Mouse (Mus musculus): ENCODE measurements around the gene Zfp668.

The Zfp668 gene

DNA sequence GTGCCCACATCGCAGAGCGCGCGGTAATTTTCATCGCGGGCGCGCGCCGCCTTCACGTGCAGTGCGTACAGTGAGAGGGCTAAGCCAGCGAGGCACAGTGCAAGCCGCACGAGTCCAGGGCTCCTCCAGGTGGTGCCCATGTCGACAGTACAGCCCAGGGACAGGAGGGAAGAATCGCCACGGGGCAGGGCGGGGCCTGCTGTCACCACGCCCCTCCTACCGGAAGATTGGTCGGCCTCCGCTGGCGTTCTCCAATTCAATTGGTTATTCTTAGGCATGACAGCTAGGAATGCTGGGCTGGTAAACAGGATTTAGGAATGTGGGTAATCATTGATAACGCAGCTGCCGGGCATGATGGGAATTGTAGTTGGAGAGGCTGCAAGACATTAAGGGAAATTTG lies 18.8 kb upstream of the Zfp668 start, which contains the start of the genes Gm21974 and Vkorc1:
Gene Gm21974 (minus strand): TSS at position 13 of the 400 bp plus-strand sequence.
Gene Vkorc1 (minus strand): TSS at position 176 of the 400 bp plus-strand sequence.
- peak; percentile 93 for DNase-seq (ENCODE audit: low read depth, low spot score)

DNA sequence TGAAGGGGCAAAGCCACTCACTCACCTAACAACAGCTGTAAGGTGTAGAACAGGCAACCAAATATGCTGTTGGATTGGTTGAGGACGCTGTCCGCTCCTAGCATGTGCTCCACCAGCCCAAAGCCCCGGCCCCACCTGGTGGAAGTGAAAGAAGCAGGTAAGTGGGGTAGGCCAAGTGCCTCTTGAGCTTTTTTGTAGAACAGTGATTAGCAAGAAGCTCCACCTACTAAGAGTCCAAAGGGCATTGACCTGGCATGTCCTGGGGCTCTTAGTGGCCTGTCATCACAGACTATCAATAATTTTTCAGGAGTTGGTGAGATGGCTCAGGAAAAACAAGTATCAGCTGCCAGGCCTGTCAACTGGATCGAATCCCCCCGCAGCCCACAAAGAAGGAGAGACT lies 17.9 kb upstream of the Zfp668 start:
- DNase-seq (ENCODE audit: low read depth, low spot score): no peak

DNA sequence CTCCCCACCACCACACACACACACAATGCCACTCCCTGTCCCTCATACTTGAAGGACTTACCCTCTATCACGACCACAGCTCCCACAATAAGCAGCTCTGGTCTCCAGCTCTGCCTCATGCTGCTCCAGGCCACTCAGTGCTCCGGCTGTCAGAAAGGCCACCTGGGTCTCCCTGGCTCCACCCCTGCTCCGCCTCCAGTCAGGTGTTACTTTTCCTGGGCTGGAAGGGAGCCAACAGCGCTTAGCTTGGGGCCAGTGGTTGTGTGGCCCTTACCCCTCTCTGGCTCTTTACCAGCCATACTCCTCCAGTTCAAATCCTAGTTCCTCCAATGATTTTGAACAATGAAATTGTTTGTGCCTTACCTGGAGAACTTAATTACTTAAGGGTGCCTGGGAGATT lies 14.2 kb upstream of the Zfp668 start, which contains the start of gene Prss53:
Gene Prss53 (minus strand): TSS at position 173 of the 400 bp plus-strand sequence.
- no peak for DNase-seq (ENCODE audit: low read depth, low spot score)

DNA sequence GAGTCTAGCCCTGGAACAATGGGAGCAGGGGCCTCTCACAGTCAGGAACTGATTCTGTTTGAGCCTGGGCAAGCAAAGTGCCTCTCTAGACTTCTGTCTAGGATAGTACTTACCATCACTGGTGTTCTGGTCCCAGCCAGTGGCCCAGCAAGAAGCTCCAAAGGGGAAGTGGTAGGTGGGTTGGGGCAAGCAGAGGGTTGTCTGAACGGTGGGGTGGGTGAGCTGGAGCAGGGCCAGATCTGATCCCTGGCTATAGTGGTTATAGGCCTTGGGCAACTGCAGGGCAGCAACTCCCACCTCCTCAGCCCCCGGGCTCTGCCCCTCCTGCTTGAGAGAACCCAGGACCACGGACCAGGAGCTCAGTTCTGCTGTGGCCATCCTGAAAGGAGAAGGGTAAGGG lies 12.2 kb upstream of the Zfp668 start:
- no peak for DNase-seq (ENCODE audit: low read depth, low spot score)

GRCm38 (mm10) chr7:127887781-127888180 lies 11.2 kb upstream of the Zfp668 start:
- DNase-seq (ENCODE audit: low read depth, low spot score): no peak

DNA sequence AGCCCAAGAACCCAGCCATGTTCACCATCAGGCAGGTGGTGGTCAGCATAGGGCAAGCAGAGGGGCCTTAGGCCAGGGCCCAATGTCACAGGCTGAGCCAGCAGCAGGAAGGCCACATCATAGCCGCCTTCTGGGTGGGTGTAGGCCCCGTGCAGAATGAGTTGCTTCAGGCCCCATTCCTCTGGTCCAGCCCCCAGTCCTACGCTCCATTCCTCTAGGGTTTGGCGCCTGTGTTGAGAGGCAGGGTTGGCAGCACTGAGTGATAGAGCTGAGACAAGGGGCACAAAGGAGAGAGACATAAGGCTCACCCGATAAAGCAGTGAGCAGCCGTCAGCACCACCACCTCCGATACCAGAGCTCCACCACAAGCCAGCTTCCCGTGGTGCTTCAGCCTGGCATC lies 10.6 kb upstream of the Zfp668 start:
- no peak for DNase-seq (ENCODE audit: low read depth, low spot score)

DNA sequence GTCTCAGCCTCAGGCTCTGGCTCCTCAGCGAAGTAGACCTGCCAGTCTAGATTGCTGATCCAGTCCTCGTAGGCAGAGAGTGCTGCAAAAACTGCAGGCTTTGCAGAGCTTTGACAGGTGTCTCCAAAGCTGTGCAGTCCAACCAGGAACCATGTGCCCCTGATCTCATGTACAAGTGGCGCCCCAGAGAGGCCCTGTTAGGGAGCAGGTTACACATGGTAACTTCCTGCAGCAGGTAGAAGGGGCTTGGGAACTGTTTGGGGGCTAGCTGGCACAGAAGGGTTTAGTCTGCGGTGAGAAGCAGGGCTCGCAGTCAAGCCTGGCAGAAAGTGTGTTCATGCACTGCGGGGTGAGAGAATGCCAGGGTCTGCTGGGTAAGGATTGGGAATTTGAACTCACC lies 9.9 kb upstream of the Zfp668 start:
- no peak for DNase-seq (ENCODE audit: low read depth, low spot score)

GRCm38 (mm10) chr7:127885951-127886350 lies 9.3 kb upstream of the Zfp668 start:
- peak; percentile 63 for DNase-seq (ENCODE audit: low read depth, low spot score)

DNA sequence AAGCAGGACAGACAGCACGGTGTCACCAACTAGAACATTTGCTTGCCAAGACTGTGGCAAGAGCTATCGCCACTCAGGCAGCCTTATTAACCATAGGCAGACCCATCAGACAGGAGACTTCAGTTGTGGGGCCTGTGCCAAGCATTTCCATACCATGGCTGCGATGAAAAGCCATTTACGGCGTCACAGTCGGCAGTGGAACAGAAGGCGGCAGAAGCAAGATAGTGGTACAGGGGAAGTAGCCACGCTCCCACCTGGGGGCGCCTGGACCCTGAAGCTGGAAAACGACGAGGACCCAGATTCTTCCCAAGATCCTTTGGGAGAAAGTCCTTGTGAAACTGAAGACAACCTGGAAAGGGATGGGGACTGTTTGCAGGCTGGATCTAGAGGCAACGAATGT lies 3.8 kb upstream of the Zfp668 start:
- DNase-seq (ENCODE audit: low read depth, low spot score): no peak

GRCm38 (mm10) chr7:127879301-127879700 lies 2.7 kb upstream of the Zfp668 start:
- DNase-seq (ENCODE audit: low read depth, low spot score): no peak

DNA sequence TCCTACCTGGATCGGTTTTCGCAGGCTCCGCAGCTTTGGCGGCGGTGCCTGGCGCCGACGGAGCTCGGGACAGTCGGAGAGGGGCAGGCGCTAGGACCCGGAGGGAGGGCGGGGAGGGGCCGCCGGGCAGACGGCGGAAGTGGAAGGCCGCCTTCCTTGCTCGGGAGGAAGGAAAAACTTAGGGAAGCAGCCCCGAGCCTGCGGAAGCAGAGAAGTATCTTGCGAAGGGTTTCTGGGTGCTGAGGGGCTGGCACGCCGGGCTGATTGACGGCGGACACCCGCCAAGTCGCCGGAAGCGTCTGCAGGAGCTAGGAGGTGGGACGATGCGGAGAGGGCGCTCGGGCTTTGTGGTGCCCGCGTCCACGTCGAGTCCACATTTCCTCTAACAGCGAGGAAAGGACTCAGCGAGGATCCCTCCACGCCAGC lies 574 bp downstream of the Zfp668 start, which contains the start of gene Zfp646:
Gene Zfp646 (plus strand): TSS at position 181 of the 426 bp plus-strand sequence.
- DNase-seq (ENCODE audit: low read depth, low spot score): peak; percentile 80

- DNase-seq (ENCODE audit: low read depth, low spot score): peak; percentile 84
Measured at GRCm38 (mm10) chr7:127875627-127876001, 1.0 kb downstream of the Zfp668 start.

GRCm38 (mm10) chr7:127874812-127875626 lies 1.6 kb downstream of the Zfp668 start:
- no peak for DNase-seq (ENCODE audit: low read depth, low spot score)

GRCm38 (mm10) chr7:127870136-127870821 lies 6.3 kb downstream of the Zfp668 start:
- DNase-seq (ENCODE audit: low read depth, low spot score): no peak

DNA sequence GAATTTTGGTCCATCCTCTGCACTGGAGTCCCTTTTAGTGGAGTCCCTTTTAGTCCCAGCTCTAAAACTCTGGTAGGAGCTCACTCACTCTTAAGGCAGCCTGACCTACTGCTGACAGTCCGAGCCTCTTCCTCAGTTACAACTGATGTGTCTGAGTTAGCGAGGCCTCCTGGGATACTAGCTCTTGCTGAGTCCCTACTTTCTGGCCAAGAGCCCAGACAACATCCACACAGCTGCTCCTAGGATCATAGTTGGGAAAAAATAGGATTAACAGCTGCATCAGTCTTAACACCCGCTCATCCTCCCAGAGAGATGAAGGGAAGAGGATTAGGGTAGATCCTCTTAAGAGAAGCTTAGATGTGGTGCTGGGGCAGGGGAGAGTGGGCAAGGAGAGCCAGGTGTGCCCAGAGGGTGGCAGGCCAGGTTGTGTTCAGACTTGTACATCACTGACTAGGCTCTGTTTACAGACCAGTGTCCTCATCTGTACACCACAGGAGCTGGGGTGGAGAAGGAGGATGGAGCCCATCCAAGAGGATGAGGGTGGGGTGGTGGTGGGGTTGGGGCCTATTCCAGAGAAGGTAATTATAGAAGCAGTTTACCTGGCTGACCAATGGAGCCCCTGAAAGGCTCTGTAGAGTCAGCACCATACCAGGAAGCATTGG lies 7.3 kb downstream of the Zfp668 start:
- peak; percentile 68 for DNase-seq (ENCODE audit: low read depth, low spot score)

- no peak for DNase-seq (ENCODE audit: low read depth, low spot score)
Measured at GRCm38 (mm10) chr7:127867641-127868040, 9.0 kb downstream of the Zfp668 start.

DNA sequence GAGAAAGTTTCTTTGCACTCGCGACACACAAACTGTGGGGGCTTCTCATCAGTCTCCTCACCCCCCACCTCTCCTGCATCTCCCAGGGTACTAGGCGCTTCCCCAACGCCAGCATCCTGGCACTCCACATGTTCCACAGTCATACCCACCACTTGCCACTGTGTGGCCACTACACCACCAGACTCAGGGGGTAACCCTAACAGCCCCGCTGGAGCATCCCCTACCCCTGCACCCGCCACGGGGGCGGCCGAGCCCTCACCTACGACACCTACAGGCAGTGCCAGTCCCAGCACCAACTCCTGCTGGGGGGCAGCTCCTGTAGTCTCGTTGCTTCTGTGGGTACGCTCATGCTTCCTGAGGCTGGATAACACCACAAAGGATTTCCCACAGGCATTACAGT lies 10.2 kb downstream of the Zfp668 start:
- DNase-seq (ENCODE audit: low read depth, low spot score): no peak

- no peak for DNase-seq (ENCODE audit: low read depth, low spot score)
Measured at GRCm38 (mm10) chr7:127858258-127858657, 18.4 kb downstream of the Zfp668 start.

GRCm38 (mm10) chr7:127850906-127851305 lies 25.7 kb downstream of the Zfp668 start:
- peak; percentile 87 for DNase-seq (ENCODE audit: low read depth, low spot score)

- DNase-seq (ENCODE audit: low read depth, low spot score): peak; percentile 34
Measured at GRCm38 (mm10) chr7:127849973-127850875, 26.4 kb downstream of the Zfp668 start.

All from skeletal muscle tissue, adult 2 months (tissue).